Mouse (Mus musculus) midbrain, embryonic 12.5 days (tissue): ENCODE results near the gene C2cd4b. TPM values are rescaled to one million over a fixed set of nuclear protein-coding genes. Genes with fewer than 3 reads are reported as not detected.

ENCODE experiments used
- ATAC-seq: fragments of 200-750 bp; cut with Nextera tagmentation; 2 replicates; pipeline ENCODE4 v1.8.0; 2017; ENCODE audit warnings: low read depth, moderate TSS enrichment, moderate library complexity; ENCODE audit not compliant: low FRiP score
- H3K27ac ChIP-seq: fragments of 300-500 bp; sonication (generic); replicated peaks from 2 replicates; pipeline ENCODE4 v1.5.1; 2016; ENCODE audit warnings: mild to moderate bottlenecking
- H3K27me3 ChIP-seq: fragments of 300-500 bp; sonication (generic); 2 replicates; pipeline ENCODE4 v1.6.1; 2016; ENCODE audit warnings: mild to moderate bottlenecking
- H3K36me3 ChIP-seq: fragments of 300-500 bp; sonication (generic); 2 replicates; pipeline ENCODE4 v1.6.1; 2016
- H3K4me1 ChIP-seq: fragments of 300-500 bp; sonication (generic); 2 replicates; pipeline ENCODE4 v1.6.1; 2016
- H3K4me2 ChIP-seq: fragments of 300-500 bp; sonication (generic); replicated peaks from 2 replicates; pipeline ENCODE4 v1.6.1; 2016; ENCODE audit warnings: mild to moderate bottlenecking, moderate library complexity
- H3K4me3 ChIP-seq: fragments of 300-500 bp; sonication (generic); 2 replicates; pipeline ENCODE4 v1.5.1; 2016; ENCODE audit warnings: mild to moderate bottlenecking
- H3K9ac ChIP-seq: fragments of 300-500 bp; sonication (generic); replicated peaks from 2 replicates; pipeline ENCODE4 v1.6.1; 2016; ENCODE audit warnings: mild to moderate bottlenecking, moderate library complexity
- H3K9me3 ChIP-seq: fragments of 300-500 bp; sonication (generic); 2 replicates; pipeline ENCODE4 v1.6.1; 2016; ENCODE audit warnings: mild to moderate bottlenecking
- WGBS: fragments of 180-500 bp; shearing (Covaris S2); methylation state at CpG from one replicate; pipeline ENCODE4 v1.1.7; 2016; 5-methylcytosine and 5-hydroxymethylcytosine counted together
- polyA plus RNA-seq: library from polyadenylated mRNA; unstranded; fragments of >200 nt; fragmentation: Nextera tagmentation; extraction: Ambion mirVana; gene quantifications from 2 replicates; pipeline ENCODE4 v1.2.1, GENCODE M21; 2016

C2cd4b gene
- polyA plus RNA-seq: 0.31 and 0.32 TPM in 2 replicates

DNA sequence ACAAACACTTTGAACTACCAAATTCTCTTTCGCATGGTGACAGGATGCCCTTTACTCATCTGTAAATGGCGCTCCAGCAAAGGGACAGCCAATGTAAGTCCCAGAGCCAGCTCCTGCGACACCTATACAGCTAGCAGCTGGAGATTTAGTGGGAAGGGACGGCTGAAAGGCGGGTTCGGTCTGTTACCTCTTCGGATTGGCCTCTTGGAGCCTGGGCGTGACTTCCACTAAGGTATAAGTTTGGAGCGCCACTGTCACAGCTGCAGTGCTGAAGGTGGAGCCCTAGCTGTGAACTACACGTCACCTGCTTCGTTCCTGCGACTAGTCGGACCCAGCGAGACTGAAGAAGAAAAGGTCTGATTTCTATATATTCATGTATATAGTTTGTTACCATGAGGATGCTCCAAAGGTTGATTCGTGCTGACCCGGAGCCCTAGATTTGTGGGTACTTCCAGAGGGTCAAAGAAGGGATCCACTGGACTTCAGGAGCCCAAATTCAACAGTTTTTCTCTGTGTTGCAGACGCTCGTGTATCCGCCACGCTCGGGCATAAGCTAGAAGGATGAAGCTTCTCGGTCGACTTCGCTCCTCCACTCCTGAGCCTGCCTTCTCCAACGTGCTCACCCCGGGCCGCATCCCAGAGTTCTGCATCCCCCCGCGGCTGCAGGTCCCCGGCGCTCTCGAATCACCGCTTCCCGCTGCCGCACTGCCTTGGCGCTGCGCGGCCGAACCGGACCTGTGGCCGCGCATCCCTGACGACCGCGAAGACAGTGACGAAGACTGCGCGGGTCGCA lies at the start of gene C2cd4b:
Gene C2cd4b (plus strand): TSS at position 275 of the 793 bp plus-strand sequence.
- H3K27me3 ChIP-seq: peaks cover 41% of the 10 kb centered on the region
- H3K4me1 ChIP-seq: peaks cover 6% of the 10 kb centered on the region
- H3K9ac ChIP-seq: peak within 1 kb of the TSS; percentile 67
- ATAC-seq: peak; percentile 8; the same call in 1 of the 2 replicates
- peak within 1 kb of the TSS; percentile 66 for H3K4me3 ChIP-seq
- no peaks in the 10 kb centered on the region for H3K36me3 ChIP-seq
- 0 out of 2 replicates have a peak, but pooled peaks cover 6% of the 10 kb centered on the region for H3K9me3 ChIP-seq
- WGBS: 2% methylated on average over 49 of the region's 49 CpGs
- H3K27ac ChIP-seq: peak within 1 kb of the TSS; percentile 78
- H3K4me2 ChIP-seq: peak within 1 kb of the TSS; percentile 88

DNA sequence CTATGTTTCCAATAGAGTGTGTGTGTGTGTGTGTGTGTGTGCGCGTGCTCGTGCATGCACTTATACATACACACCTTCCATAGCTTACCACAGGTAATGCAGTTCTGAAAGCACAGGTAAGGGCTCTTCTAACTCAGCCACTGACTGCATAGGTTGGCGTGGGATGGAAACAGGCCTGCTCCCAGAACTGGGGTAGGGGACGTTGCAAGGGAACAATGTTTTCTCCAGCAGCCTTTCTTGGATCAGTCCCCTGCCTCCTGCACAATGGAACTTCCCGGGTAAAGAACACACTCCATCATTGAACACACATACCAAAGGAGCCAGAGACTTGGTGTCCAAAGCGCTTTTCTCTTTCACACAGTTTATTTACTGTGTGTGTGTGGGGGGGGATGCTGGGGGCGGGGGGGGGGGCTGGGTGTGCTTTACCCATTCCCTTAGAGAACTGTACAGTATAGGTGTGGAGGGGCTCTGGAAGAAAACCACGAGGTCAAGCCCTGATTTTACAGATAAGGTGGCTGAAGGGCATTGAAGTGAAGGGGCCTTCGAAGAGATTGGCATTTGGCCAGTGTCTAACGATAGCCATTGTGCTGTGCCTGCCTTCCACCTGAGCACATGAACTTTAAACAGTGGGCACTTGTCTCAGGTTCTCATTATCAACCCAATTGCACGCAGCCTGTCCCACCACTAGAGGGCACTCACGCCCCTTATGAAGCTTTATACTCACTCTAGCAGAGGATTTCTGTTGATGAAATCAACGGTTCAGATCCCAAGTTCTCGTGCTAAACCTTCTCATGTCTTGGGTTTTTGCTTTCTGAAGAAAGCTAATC lies 48.0 kb upstream of the C2cd4b start:
- ATAC-seq: no peak
- H3K27me3 ChIP-seq: no peaks in the 10 kb centered on the region
- no peaks in the 10 kb centered on the region for H3K9me3 ChIP-seq
- H3K4me2 ChIP-seq: no peak overlapping the region
- H3K9ac ChIP-seq: no peak overlapping the region
- no peaks in the 10 kb centered on the region for H3K4me1 ChIP-seq
- H3K36me3 ChIP-seq: no peaks in the 10 kb centered on the region
- WGBS: 48% methylated on average over 14 of the region's 15 CpGs
- H3K27ac ChIP-seq: no peak overlapping the region
- H3K4me3 ChIP-seq: no peak overlapping the region

DNA sequence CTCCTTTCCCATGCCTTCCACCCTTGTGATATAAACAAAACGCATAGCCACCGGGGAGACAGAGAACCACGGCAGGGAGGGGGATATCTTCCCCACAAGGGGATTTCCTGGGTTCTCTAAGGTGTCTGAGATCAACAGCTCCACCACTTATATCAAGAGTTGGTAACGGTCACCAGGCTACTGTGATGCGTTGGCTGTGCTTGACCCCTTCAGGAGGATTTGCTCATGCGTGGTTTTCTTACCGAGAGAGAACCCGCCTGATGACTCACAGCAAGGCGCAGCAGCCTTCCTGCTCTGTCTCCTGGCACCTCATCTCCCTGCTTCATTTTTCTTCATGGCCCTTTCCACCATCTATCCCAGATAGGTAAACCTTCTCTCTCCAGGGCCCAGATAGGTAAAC lies 47.1 kb upstream of the C2cd4b start:
- Histone ChIP-seq H3K4me1 (no peaks in the 10 kb centered on the region), H3K36me3 (no peaks in the 10 kb centered on the region), H3K4me3 (no peak overlapping the region), H3K4me2 (no peak overlapping the region), H3K9ac (no peak overlapping the region), H3K27me3 (no peaks in the 10 kb centered on the region), H3K27ac (no peak overlapping the region), H3K9me3 (no peaks in the 10 kb centered on the region)
- no peak for ATAC-seq
- WGBS: 87% methylated on average over 9 of the region's 9 CpGs

DNA sequence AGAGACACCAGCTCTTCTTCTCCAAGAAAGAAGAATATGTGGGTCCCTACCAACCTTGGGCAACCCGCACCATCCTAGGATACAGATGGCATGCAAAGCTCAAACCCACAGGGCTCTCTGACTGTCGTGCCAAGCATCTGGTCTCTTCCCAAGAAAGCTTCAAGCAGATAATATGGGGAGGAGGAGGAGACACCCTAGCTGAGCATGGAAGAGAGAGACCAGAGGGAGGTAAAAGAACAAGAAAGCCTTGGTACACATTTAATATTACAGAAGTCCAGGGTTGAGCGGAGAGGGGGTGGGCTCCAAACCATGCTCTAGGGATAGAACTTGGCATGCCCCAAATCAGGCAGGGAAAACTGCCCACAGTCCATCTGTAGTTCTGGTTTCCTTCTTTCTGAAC lies 42.2 kb upstream of the C2cd4b start:
- H3K27me3 ChIP-seq: no peaks in the 10 kb centered on the region; the same call in 1 of the 2 replicates
- H3K4me3 ChIP-seq: no peak overlapping the region
- ATAC-seq: no peak
- H3K36me3 ChIP-seq: no peaks in the 10 kb centered on the region
- H3K4me2 ChIP-seq: no peak overlapping the region
- peaks cover 12% of the 10 kb centered on the region; the same call in 1 of the 2 replicates for H3K4me1 ChIP-seq
- no peak overlapping the region for H3K9ac ChIP-seq
- 89% methylated on average over 3 of the region's 3 CpGs for WGBS
- no peak overlapping the region for H3K27ac ChIP-seq
- H3K9me3 ChIP-seq: no peaks in the 10 kb centered on the region

DNA sequence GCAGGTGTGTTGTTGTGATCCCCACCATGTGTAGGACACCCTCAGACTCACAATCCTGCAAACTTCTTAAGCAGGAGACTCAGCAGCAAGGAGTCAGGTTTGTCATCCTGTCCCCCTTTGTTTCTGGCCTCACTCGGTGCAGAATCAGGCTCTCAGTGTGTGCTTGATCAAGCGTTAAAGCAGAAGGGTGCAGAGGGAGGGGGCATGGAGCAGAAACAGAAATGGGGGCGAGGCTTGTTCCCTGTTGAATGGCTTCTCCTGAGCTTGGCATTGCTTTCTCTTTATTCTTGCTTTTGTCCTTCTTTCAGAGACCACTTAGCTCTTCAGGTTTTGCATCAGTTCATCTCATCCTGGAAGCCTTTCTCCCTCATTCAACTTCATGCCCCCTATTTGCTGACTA lies 40.6 kb upstream of the C2cd4b start:
- Histone ChIP-seq H3K27me3 (no peaks in the 10 kb centered on the region; the same call in 1 of the 2 replicates), H3K4me3 (no peak overlapping the region), H3K4me2 (no peak overlapping the region), H3K9me3 (no peaks in the 10 kb centered on the region), H3K36me3 (no peaks in the 10 kb centered on the region), H3K9ac (no peak overlapping the region), H3K27ac (no peak overlapping the region), H3K4me1 (peaks cover 12% of the 10 kb centered on the region; the same call in 1 of the 2 replicates)
- no peak for ATAC-seq
- 7% methylated on average over 3 of the region's 3 CpGs for WGBS

DNA sequence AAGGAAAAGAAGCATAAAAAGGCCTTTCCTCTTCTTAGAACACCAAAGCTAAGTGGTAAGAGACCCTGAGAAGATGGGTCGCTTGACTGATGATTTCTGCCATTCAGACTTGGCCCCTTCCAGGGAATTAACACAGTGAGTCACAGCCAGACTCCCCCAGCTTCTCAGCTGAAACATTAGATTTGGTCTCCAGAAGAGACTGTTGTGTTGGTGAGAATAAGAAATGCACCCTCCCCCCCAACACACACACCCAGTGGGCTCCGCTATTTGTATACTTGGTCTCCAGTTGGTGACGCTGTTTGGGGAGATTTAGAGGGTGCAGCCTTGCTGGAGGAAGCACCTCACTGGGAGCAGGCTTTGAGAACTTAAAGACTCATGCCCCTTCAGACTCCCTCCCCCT lies 39.1 kb upstream of the C2cd4b start:
- 59% methylated on average over 3 of the region's 3 CpGs for WGBS
- H3K27me3 ChIP-seq: no peaks in the 10 kb centered on the region; the same call in 1 of the 2 replicates
- no peak overlapping the region for H3K4me3 ChIP-seq
- no peaks in the 10 kb centered on the region for H3K36me3 ChIP-seq
- ATAC-seq: no peak
- peaks cover 12% of the 10 kb centered on the region; the same call in 1 of the 2 replicates for H3K4me1 ChIP-seq
- H3K9ac ChIP-seq: no peak overlapping the region
- H3K9me3 ChIP-seq: no peaks in the 10 kb centered on the region
- H3K4me2 ChIP-seq: no peak overlapping the region
- H3K27ac ChIP-seq: no peak overlapping the region

DNA sequence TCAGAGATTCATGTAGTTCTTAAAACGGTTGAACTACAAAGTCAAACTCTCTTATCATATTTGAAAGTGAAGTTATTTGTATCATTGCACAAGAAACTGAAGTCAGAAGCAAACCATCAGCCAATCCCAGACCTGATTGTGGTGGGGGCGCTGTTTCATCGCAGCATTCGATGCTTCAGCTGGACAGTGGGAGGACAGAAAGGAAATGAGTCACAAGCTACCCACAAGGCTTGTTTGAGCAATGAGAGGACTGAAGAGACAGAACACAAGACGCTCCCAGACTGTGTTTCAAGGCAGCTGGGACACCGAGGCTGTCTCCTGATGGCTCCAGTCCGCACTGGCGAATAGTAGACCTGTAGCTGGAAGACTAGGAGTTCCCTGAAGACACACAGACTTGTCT lies 36.9 kb upstream of the C2cd4b start:
- WGBS: 89% methylated on average over 8 of the region's 8 CpGs
- peaks cover 12% of the 10 kb centered on the region; the same call in 1 of the 2 replicates for H3K4me1 ChIP-seq
- H3K27ac ChIP-seq: no peak overlapping the region
- H3K9me3 ChIP-seq: no peaks in the 10 kb centered on the region
- H3K36me3 ChIP-seq: no peaks in the 10 kb centered on the region
- no peak overlapping the region for H3K4me3 ChIP-seq
- no peak overlapping the region for H3K4me2 ChIP-seq
- no peak overlapping the region for H3K9ac ChIP-seq
- ATAC-seq: no peak
- no peaks in the 10 kb centered on the region; the same call in 1 of the 2 replicates for H3K27me3 ChIP-seq

DNA sequence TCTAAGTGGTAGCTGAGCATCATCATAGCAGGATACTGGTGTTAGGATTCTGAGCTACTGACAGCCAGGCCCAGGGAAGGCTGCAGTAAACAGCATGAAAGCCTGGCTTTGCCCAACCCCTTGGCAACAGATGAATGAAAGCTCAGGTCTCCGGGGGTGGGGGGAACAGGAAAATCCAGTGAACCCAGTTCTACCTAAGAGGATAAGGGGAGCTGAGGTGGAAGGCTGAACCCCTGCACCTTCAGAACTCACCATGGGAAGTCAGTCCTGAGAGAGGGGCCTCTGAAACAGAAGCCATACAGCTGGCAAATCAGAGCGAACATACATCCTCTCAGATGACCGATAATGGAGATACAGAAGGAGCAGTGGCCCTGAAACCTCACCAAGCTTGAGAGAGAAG lies 34.0 kb upstream of the C2cd4b start:
- H3K9ac ChIP-seq: no peak overlapping the region

DNA sequence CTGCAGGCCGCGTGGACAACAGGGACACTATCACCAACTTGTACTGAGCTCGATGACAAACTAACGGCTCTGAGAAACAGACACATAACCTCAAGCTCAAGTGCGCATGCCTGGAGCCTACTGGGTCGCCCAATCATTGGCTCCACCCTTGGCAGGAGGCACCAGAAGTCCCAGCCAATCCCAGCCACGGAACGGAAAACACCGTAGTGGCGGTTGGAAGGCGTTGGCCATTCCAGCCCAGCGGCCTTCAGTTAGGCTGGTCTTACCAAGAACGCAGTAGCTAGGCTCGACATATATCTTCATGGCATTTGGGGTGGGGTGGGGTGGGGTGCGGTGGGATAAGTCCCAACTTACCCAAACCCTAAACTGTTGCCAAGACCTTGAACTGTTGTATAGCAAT lies 25.5 kb upstream of the C2cd4b start:
- Histone ChIP-seq H3K4me1 (no peaks in the 10 kb centered on the region), H3K27ac (no peak overlapping the region), H3K9me3 (no peaks in the 10 kb centered on the region), H3K27me3 (no peaks in the 10 kb centered on the region), H3K36me3 (no peaks in the 10 kb centered on the region), H3K4me3 (no peak overlapping the region), H3K4me2 (no peak overlapping the region), H3K9ac (no peak overlapping the region)
- 94% methylated on average over 15 of the region's 15 CpGs for WGBS
- ATAC-seq: no peak

More for the DNA sequence above, 34.0 kb upstream of the C2cd4b start:
- Histone ChIP-seq H3K27ac (no peak overlapping the region), H3K9me3 (no peaks in the 10 kb centered on the region), H3K4me3 (no peak overlapping the region), H3K27me3 (no peaks in the 10 kb centered on the region), H3K4me1 (no peaks in the 10 kb centered on the region), H3K36me3 (no peaks in the 10 kb centered on the region), H3K4me2 (no peak overlapping the region)
- WGBS: 79% methylated on average over 3 of the region's 3 CpGs
- no peak for ATAC-seq

DNA sequence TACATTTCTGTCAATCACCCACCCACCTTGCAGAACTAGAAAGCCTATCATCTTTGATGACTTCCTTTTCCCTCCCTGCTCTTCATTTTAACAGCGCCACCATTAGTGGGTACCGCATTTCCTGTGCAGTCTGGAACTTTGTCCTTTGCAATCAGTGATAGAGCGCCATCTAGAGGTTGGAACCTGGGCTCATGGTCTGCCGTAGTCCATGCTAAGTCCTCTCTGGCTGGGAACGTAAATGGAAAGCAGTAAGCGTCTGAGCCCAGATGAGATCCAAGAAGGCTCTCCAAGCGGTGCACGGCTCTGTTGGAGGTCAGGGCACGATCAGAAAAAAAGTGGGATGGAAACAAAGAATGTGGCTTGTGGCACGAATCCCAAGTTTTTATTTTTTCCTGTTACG lies 23.8 kb upstream of the C2cd4b start:
- WGBS: 52% methylated on average over 11 of the region's 11 CpGs
- no peaks in the 10 kb centered on the region for H3K4me1 ChIP-seq
- no peak overlapping the region for H3K4me2 ChIP-seq
- no peaks in the 10 kb centered on the region for H3K27me3 ChIP-seq
- H3K4me3 ChIP-seq: no peak overlapping the region
- H3K36me3 ChIP-seq: no peaks in the 10 kb centered on the region
- no peaks in the 10 kb centered on the region for H3K9me3 ChIP-seq
- no peak overlapping the region for H3K9ac ChIP-seq
- no peak for ATAC-seq
- no peak overlapping the region for H3K27ac ChIP-seq

DNA sequence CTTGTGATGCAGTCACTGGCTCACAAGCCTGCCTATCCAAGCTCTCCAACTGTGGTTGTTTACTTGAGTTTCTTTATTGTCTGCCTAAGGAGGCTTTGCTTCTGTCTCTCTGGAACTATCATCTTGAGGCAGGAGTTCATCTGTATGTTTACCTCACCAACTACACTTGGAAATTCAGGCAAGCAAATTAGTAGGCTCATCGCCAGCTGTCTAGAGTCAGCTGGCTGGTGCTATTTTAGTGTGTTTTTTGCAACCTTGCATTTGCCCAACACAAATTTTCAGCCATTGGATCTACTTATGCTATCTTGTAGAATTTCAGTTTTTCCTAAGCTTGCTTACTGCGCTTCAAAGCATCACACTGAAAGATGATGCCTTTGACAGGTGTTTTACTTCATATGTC lies 18.0 kb upstream of the C2cd4b start:
- Histone ChIP-seq H3K4me3 (no peak overlapping the region), H3K27ac (no peak overlapping the region), H3K9me3 (no peaks in the 10 kb centered on the region), H3K4me2 (no peak overlapping the region), H3K9ac (no peak overlapping the region), H3K4me1 (no peaks in the 10 kb centered on the region), H3K27me3 (no peaks in the 10 kb centered on the region), H3K36me3 (no peaks in the 10 kb centered on the region)
- 96% methylated on average over 2 of the region's 2 CpGs for WGBS
- no peak for ATAC-seq
